Mouse (Mus musculus) thymus, adult 2 months (tissue): ENCODE data around the gene Cphx3.
"Not testable (repeated sequence)": the region's sequence is repeated elsewhere in the genome, so short reads cannot be mapped to it uniquely, and the experiment has no call there.

ENCODE experiments used
- CTCF ChIP-seq: fragments of 200-500 bp; IDR thresholded peaks from 2 replicates; pipeline ENCODE4 v1.5.1; 2012; ENCODE audit warnings: mild to moderate bottlenecking, control low read depth, low read length, moderate library complexity, borderline replicate concordance; ENCODE audit not compliant: control insufficient read depth, poor library complexity, insufficient read depth; ENCODE audit errors: extremely low read depth
- POLR2A ChIP-seq: fragments of 200-500 bp; IDR thresholded peaks from 2 replicates; pipeline ENCODE4 v1.6.1; 2012; ENCODE audit warnings: mild to moderate bottlenecking, low read length, control low read depth, moderate library complexity; ENCODE audit not compliant: control insufficient read depth, poor library complexity, insufficient read depth; ENCODE audit errors: extremely low read depth

GRCm38 (mm10) chr14:26258729-26259128 lies 176.6 kb downstream of the Cphx3 start:
- not testable (repeated sequence) for TF ChIP-seq CTCF, POLR2A
